ENCODE assay signal across 22 mouse cellular contexts in the genomic region with DNA sequence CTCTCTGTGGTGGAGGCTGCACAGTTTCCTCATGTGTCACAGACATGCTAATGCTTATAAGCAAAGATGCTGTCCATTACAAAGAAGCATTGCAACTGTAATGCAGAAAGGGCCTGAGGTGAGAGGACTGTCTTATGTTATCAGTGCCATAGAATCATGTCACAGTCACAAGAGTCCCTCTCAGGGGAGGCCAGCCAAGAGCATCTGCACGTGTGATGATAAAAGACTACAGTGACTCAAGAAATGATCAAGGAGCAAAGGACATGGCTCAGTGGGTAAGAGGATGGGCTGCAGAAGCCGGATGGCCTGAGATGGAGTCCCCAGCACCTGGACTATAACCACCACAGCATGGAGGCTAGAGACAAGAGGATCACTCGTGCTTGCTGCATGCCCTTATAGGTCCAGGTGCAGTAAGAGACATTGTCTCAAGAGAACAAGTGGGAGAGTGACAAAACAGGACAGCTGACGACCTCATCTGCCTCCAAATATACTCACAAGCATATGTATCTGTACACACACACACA.
DNase-seq lines count a peak whose midpoint lies in the region; ATAC-seq and TF ChIP-seq lines count a peak whose summit lies in the region.
"Had no signal": no experiment of that assay in that cellular context is flagged by ENCODE, and none has a peak within 500 bp of the region (broad histone marks: within the 10 kb centered on the region; RNA-seq: fewer than 3 reads in every experiment).

No protein-coding gene starts in this region.

- H3K27me3 ChIP-seq in hindbrain, postnatal 0 days (ENCODE audit: insufficient read depth, low read length) = no peaks in the 10 kb centered on the region
- no peaks in the 10 kb centered on the region for H3K27me3 ChIP-seq in hindbrain, embryonic 16.5 days (replicated peaks; ENCODE audit: control insufficient read depth, insufficient read depth, low read length)
- no peaks in the 10 kb centered on the region for H3K27me3 ChIP-seq in MEL (ENCODE audit: control insufficient read depth in 1 of 2, insufficient read depth in 2 of 2, low read length in 2 of 2)
- H3K27me3 ChIP-seq in neural tube, embryonic 14.5 days (ENCODE audit: control insufficient read depth, insufficient read depth, low read length) = no peaks in the 10 kb centered on the region
- H3K27me3 ChIP-seq: forebrain, embryonic 13.5 days; limb, embryonic 15.5 days had no signal

- no peak overlapping the region for H3K9ac ChIP-seq in hindbrain, postnatal 0 days (replicated peaks; ENCODE audit: low read length)
- H3K9ac ChIP-seq in hindbrain, embryonic 16.5 days (ENCODE audit: low read depth, low read length) = no peak overlapping the region
- no peak overlapping the region for H3K9ac ChIP-seq in MEL (ENCODE audit: control insufficient read depth, low read depth, low read length, poor library complexity, severe bottlenecking)
- no peak overlapping the region for H3K9ac ChIP-seq in neural tube, embryonic 14.5 days (replicated peaks; ENCODE audit: low read depth, low read length)
- H3K9ac ChIP-seq: forebrain, embryonic 13.5 days; limb, embryonic 15.5 days had no signal

- DNase-seq in hindbrain, postnatal 0 days (ENCODE audit: low spot score) = no peak
- DNase-seq in A20 (ENCODE audit: low read depth, low spot score) (peak; percentile 33), MEL (ENCODE audit: low read depth, low spot score) (peak; percentile 66)
- no peak for DNase-seq in right cerebral cortex, postnatal 4 days
- DNase-seq in gastrocnemius, postnatal 25 days = no peak
- DNase-seq: adrenal gland, postnatal 10 days; cerebellum, adult 9-10 months; heart, adult 11 months; heart, postnatal 10 days; kidney, adult 2 months; left cerebral cortex, postnatal 4 days; lung, adult 18-20 months; lung, postnatal 10 days; thymus, adult 18-20 months; thymus, postnatal 36 days had no signal

- 43% methylated on average over 4 of the region's 4 CpGs for WGBS in hindbrain, postnatal 0 days
- 60% methylated on average over 4 of the region's 4 CpGs for WGBS in hindbrain, embryonic 16.5 days
- WGBS in neural tube, embryonic 14.5 days = 56% methylated on average over 4 of the region's 4 CpGs

- no peaks in the 10 kb centered on the region for H3K36me3 ChIP-seq in hindbrain, postnatal 0 days (ENCODE audit: insufficient read depth, low read length)
- H3K36me3 ChIP-seq in hindbrain, embryonic 16.5 days (ENCODE audit: control insufficient read depth, insufficient read depth, low read length) = no peaks in the 10 kb centered on the region
- peaks cover 0 to 16% of the 10 kb centered on the region in 2 experiments; a peak in 2 of 4 replicates for H3K36me3 ChIP-seq in MEL (ENCODE audit: control insufficient read depth in 1 of 2, insufficient read depth in 2 of 2, low read length in 2 of 2)
- H3K36me3 ChIP-seq in neural tube, embryonic 14.5 days (ENCODE audit: control insufficient read depth, insufficient read depth, low read length) = no peaks in the 10 kb centered on the region
- H3K36me3 ChIP-seq: limb, embryonic 15.5 days had no signal

- H3K79me2 ChIP-seq in MEL (ENCODE audit: control insufficient read depth, insufficient read depth, low read length, poor library complexity) = no peaks in the 10 kb centered on the region

- H3K27ac ChIP-seq in hindbrain, postnatal 0 days = peak overlapping the region; percentile 34; the same call in 1 of the 2 replicates
- no peak overlapping the region for H3K27ac ChIP-seq in hindbrain, embryonic 16.5 days (ENCODE audit: low read depth, low read length)
- no peak overlapping the region for H3K27ac ChIP-seq in MEL (ENCODE audit: control insufficient read depth, low read depth, low read length)
- H3K27ac ChIP-seq in neural tube, embryonic 14.5 days (ENCODE audit: low read depth, low read length) = no peak overlapping the region
- H3K27ac ChIP-seq: forebrain, embryonic 13.5 days; kidney, postnatal 0 days; left cerebral cortex, adult 2 months; limb, embryonic 15.5 days had no signal

- no peak overlapping the region for H3K4me3 ChIP-seq in hindbrain, postnatal 0 days (ENCODE audit: low read length)
- H3K4me3 ChIP-seq in hindbrain, embryonic 16.5 days (ENCODE audit: low read length) = no peak overlapping the region
- no peak overlapping the region for H3K4me3 ChIP-seq in MEL (ENCODE audit: control insufficient read depth in 1 of 2, insufficient read depth in 1 of 2, low read depth in 2 of 2, low read length in 2 of 2)
- H3K4me3 ChIP-seq in neural tube, embryonic 14.5 days (ENCODE audit: low read depth, low read length) = no peak overlapping the region
- H3K4me3 ChIP-seq: forebrain, embryonic 13.5 days; left cerebral cortex, adult 2 months; limb, embryonic 15.5 days had no signal

- H3K9me3 ChIP-seq in hindbrain, postnatal 0 days (ENCODE audit: low read length) = no peaks in the 10 kb centered on the region
- no peaks in the 10 kb centered on the region for H3K9me3 ChIP-seq in hindbrain, embryonic 16.5 days (ENCODE audit: control insufficient read depth, low read length)
- no peaks in the 10 kb centered on the region for H3K9me3 ChIP-seq in MEL (replicated peaks; ENCODE audit: insufficient read depth, low read length)
- H3K9me3 ChIP-seq in neural tube, embryonic 14.5 days (ENCODE audit: control insufficient read depth, low read length) = no peaks in the 10 kb centered on the region
- H3K9me3 ChIP-seq: forebrain, embryonic 13.5 days; limb, embryonic 15.5 days had no signal

- no peaks in the 10 kb centered on the region for H3K4me1 ChIP-seq in hindbrain, postnatal 0 days (ENCODE audit: insufficient read depth, low read length)
- no peaks in the 10 kb centered on the region for H3K4me1 ChIP-seq in hindbrain, embryonic 16.5 days (ENCODE audit: control insufficient read depth, insufficient read depth, low read depth, low read length)
- H3K4me1 ChIP-seq in MEL (ENCODE audit: control insufficient read depth in 1 of 2, insufficient read depth in 2 of 2, low read length in 2 of 2) = peaks cover 8 to 12% of the 10 kb centered on the region in 2 experiments
- H3K4me1 ChIP-seq in neural tube, embryonic 14.5 days (ENCODE audit: control insufficient read depth, insufficient read depth, low read length) = peaks cover 2% of the 10 kb centered on the region; the same call in 1 of the 2 replicates
- H3K4me1 ChIP-seq: limb, embryonic 15.5 days had no signal

- peak; percentile 51 for ATAC-seq in hindbrain, postnatal 0 days
- no peak for ATAC-seq in hindbrain, embryonic 16.5 days
- ATAC-seq in neural tube, embryonic 14.5 days (ENCODE audit: low read depth) = peak; percentile 35; the same call in 1 of the 2 replicates
- ATAC-seq: forebrain, embryonic 13.5 days had no signal

- TF ChIP-seq EP300 in MEL (IDR thresholded peaks at IDR 0.05; ENCODE audit: low read depth in 1 of 2, low read length in 2 of 2) = peak; percentile 52 to 60; a peak in 3 of 4 replicates

- no peak overlapping the region for H3K4me2 ChIP-seq in hindbrain, postnatal 0 days (ENCODE audit: low read depth, low read length)
- H3K4me2 ChIP-seq in hindbrain, embryonic 16.5 days (ENCODE audit: low read length) = no peak overlapping the region
- H3K4me2 ChIP-seq in neural tube, embryonic 14.5 days (ENCODE audit: low read depth, low read length) = no peak overlapping the region
- H3K4me2 ChIP-seq: forebrain, embryonic 13.5 days; heart, embryonic 11.5 days; limb, embryonic 15.5 days had no signal

- no peak for TF ChIP-seq POLR2A in MEL (IDR thresholded peaks at IDR 0.05; ENCODE audit: control insufficient read depth in 1 of 2, insufficient read depth in 1 of 2, low read depth in 1 of 2, low read length in 2 of 2, poor library complexity in 1 of 2)

- TF ChIP-seq CTCF in hindbrain, postnatal 0 days (IDR thresholded peaks at IDR 0.05; ENCODE audit: low read depth) = no peak
- no peak for TF ChIP-seq CTCF in MEL (IDR thresholded peaks at IDR 0.05 in 2 of 3, conservative IDR thresholded peaks at IDR 0.05 in 1 of 3; ENCODE audit: control insufficient read depth in 1 of 3, insufficient read depth in 1 of 3, low read depth in 2 of 3, low read length in 3 of 3, poor library complexity in 1 of 3, severe bottlenecking in 1 of 3)

- TF ChIP-seq RAD21 in MEL (IDR thresholded peaks at IDR 0.05; ENCODE audit: low read depth, low read length) = no peak

TF ChIP-seq in MEL, 35 proteins besides CTCF, POLR2A, EP300 and RAD21:
- TF ChIP-seq GATA1 (IDR thresholded peaks at IDR 0.05; ENCODE audit: low read depth, low read length) = peak; percentile 66
- TF ChIP-seq RCOR1 (IDR thresholded peaks at IDR 0.05; ENCODE audit: low read depth, low read length) = no peak
- TF ChIP-seq BHLHE40 (IDR thresholded peaks at IDR 0.05; ENCODE audit: borderline replicate concordance, low read depth, low read length) = peak; percentile 85
- peak; percentile 49; the same call in 1 of the 2 replicates for TF ChIP-seq TCF12 (IDR thresholded peaks at IDR 0.05; ENCODE audit: low read depth, low read length)
- no peak for TF ChIP-seq CHD1 (IDR thresholded peaks at IDR 0.05; ENCODE audit: low read depth, low read length)
- no peak for TF ChIP-seq POLR2AphosphoS5 (IDR thresholded peaks at IDR 0.05; ENCODE audit: borderline replicate concordance, low read depth, low read length)
- peak; percentile 21; the same call in 1 of the 2 replicates for TF ChIP-seq USF1 (IDR thresholded peaks at IDR 0.05; ENCODE audit: low read depth, low read length)
- peak; percentile 35; the same call in 1 of the 2 replicates for TF ChIP-seq ETS1 (IDR thresholded peaks at IDR 0.05; ENCODE audit: low read depth, low read length)
- peak; percentile 58 for TF ChIP-seq TAL1 (IDR thresholded peaks at IDR 0.05; ENCODE audit: low read length)
- TF ChIP-seq MXI1 (IDR thresholded peaks at IDR 0.05; ENCODE audit: low read depth, low read length) = peak; percentile 27; the same call in 1 of the 2 replicates

Comparison
In these comparisons a context has a peak if more than half of its experiments do, and no peak if none do; other contexts are left out.
1. DNase-seq: peak in A20 (single experiment) and MEL (single experiment); none in hindbrain, postnatal 0 days (single experiment), right cerebral cortex, postnatal 4 days (single experiment) and gastrocnemius, postnatal 25 days (single experiment).